In the genomic region with DNA sequence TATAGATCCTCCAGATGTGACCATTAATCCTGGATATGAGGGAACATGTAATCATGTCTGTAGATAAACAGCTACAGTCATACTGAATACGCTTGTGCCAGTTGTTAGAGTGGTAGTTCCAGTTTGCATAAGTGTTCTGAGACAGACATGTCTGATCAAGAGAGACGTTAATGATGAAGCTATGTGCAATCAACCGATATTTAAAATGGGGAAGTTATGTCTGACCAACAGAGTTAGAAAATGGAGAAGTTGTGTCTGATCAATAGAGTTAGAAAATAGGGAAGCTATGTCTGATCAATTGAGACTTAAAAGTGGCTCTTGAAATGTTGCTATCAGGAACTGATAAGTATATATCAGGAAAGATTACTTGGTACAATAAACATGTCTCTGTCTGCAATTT, we compare ENCODE assay signal across 32 mouse cellular contexts. TPM values are rescaled to one million over a fixed set of nuclear protein-coding genes. Genes with fewer than 3 reads are reported as not detected.
A peak's percentile ranks its signal among the peaks of the same experiment; 100 is the strongest.
DNase-seq lines count a peak whose midpoint lies in the region; ATAC-seq and TF ChIP-seq lines count a peak whose summit lies in the region.
"Had no signal": no experiment of that assay in that cellular context is flagged by ENCODE, and none has a peak within 500 bp of the region (broad histone marks: within the 10 kb centered on the region; RNA-seq: fewer than 3 reads in every experiment).

No protein-coding gene starts in this region.

- H3K4me3 ChIP-seq in layer of hippocampus, adult 2 months = no peak overlapping the region
- peak overlapping the region in 1 of 2 experiments; percentile 15; a peak in 1 of 4 replicates for H3K4me3 ChIP-seq in MEL (ENCODE audit: control insufficient read depth in 1 of 2, insufficient read depth in 1 of 2, low read depth in 2 of 2, low read length in 2 of 2)
- H3K4me3 ChIP-seq in hindbrain, embryonic 10.5 days = no peak overlapping the region
- H3K4me3 ChIP-seq: forebrain, embryonic 10.5 days; kidney, embryonic 15.5 days; limb, embryonic 10.5 days; megakaryocyte, embryonic 14.5 days; midbrain, embryonic 13.5 days; neural tube, embryonic 13.5 days; stomach, embryonic 15.5 days had no signal

- TF ChIP-seq POLR2A in MEL (IDR thresholded peaks at IDR 0.05; ENCODE audit: control insufficient read depth in 1 of 2, insufficient read depth in 1 of 2, low read depth in 1 of 2, low read length in 2 of 2, poor library complexity in 1 of 2) = no peak

- peak overlapping the region; percentile 90 for H3K27ac ChIP-seq in layer of hippocampus, adult 2 months
- no peak overlapping the region for H3K27ac ChIP-seq in MEL (ENCODE audit: control insufficient read depth, low read depth, low read length)
- H3K27ac ChIP-seq in hindbrain, embryonic 10.5 days = no peak overlapping the region
- H3K27ac ChIP-seq: forebrain, embryonic 10.5 days; hindbrain, postnatal 0 days; kidney, embryonic 15.5 days; limb, embryonic 10.5 days; midbrain, embryonic 13.5 days; neural tube, embryonic 13.5 days; stomach, embryonic 15.5 days had no signal

- H3K27me3 ChIP-seq in MEL (ENCODE audit: control insufficient read depth in 1 of 2, insufficient read depth in 2 of 2, low read length in 2 of 2) = no peaks in the 10 kb centered on the region; a peak in 1 of 4 replicates
- no peaks in the 10 kb centered on the region for H3K27me3 ChIP-seq in hindbrain, embryonic 10.5 days (ENCODE audit: insufficient read depth, poor library complexity, severe bottlenecking)
- H3K27me3 ChIP-seq: kidney, embryonic 15.5 days; megakaryocyte, embryonic 14.5 days; midbrain, embryonic 13.5 days; neural tube, embryonic 13.5 days; stomach, embryonic 15.5 days had no signal

- no peak for DNase-seq in layer of hippocampus, adult 2 months (ENCODE audit: low spot score in 2 of 2)
- no peak for DNase-seq in layer of hippocampus, postnatal 14 days (ENCODE audit: low spot score in 2 of 2)
- DNase-seq in 416B (ENCODE audit: low read depth) (peak; percentile 11), MEL (ENCODE audit: low read depth, low spot score) (peak; percentile 17)
- DNase-seq in thymus, postnatal 4 days = no peak
- DNase-seq in hindbrain, embryonic 10.5 days (ENCODE audit: low spot score) = no peak
- DNase-seq: adrenal gland, postnatal 36 days; cerebellum, adult 11 months; cerebellum, adult 9-11 months; gastrocnemius, postnatal 10 days; heart, adult 11 months; kidney, postnatal 4 days; liver; lung, postnatal 10 days; thymus, postnatal 25 days had no signal

- H3K9ac ChIP-seq in MEL (ENCODE audit: control insufficient read depth, low read depth, low read length, poor library complexity, severe bottlenecking) = no peak overlapping the region
- H3K9ac ChIP-seq: kidney, embryonic 15.5 days; midbrain, embryonic 13.5 days; neural tube, embryonic 13.5 days; stomach, embryonic 15.5 days had no signal

- H3K4me1 ChIP-seq in MEL (ENCODE audit: control insufficient read depth in 1 of 2, insufficient read depth in 2 of 2, low read length in 2 of 2) = no peaks in the 10 kb centered on the region; a peak in 1 of 4 replicates
- no peaks in the 10 kb centered on the region for H3K4me1 ChIP-seq in hindbrain, embryonic 10.5 days (replicated peaks)
- H3K4me1 ChIP-seq: forebrain, embryonic 10.5 days; kidney, embryonic 15.5 days; limb, embryonic 10.5 days; megakaryocyte, embryonic 14.5 days; midbrain, embryonic 13.5 days; neural tube, embryonic 13.5 days; stomach, embryonic 15.5 days had no signal

- no peak for TF ChIP-seq CTCF in layer of hippocampus, adult 2 months (conservative IDR thresholded peaks at IDR 0.05)
- TF ChIP-seq CTCF in MEL (IDR thresholded peaks at IDR 0.05 in 2 of 3, conservative IDR thresholded peaks at IDR 0.05 in 1 of 3; ENCODE audit: control insufficient read depth in 1 of 3, insufficient read depth in 1 of 3, low read depth in 2 of 3, low read length in 3 of 3, poor library complexity in 1 of 3, severe bottlenecking in 1 of 3) = no peak

- peak; percentile 84 for ATAC-seq in monocyte, adult 5-6 weeks (replicated peaks; ENCODE audit: insufficient number of reproducible peaks, low FRiP score, low TSS enrichment, poor library complexity, severe bottlenecking)
- ATAC-seq: forebrain, embryonic 16.5 days; hindbrain, postnatal 0 days; intestine, embryonic 16.5 days; midbrain, embryonic 13.5 days had no signal

- TF ChIP-seq EP300 in MEL (IDR thresholded peaks at IDR 0.05; ENCODE audit: low read depth in 1 of 2, low read length in 2 of 2) = peak in 1 of 2 experiments; percentile 55; a peak in 1 of 4 replicates

- H3K79me2 ChIP-seq in MEL (ENCODE audit: control insufficient read depth, insufficient read depth, low read length, poor library complexity) = no peaks in the 10 kb centered on the region

- TF ChIP-seq RAD21 in MEL (IDR thresholded peaks at IDR 0.05; ENCODE audit: low read depth, low read length) = no peak

- no peaks in the 10 kb centered on the region for H3K9me3 ChIP-seq in MEL (replicated peaks; ENCODE audit: insufficient read depth, low read length)
- H3K9me3 ChIP-seq in hindbrain, embryonic 10.5 days = no peaks in the 10 kb centered on the region
- H3K9me3 ChIP-seq: forebrain, embryonic 10.5 days; kidney, embryonic 15.5 days; limb, embryonic 10.5 days; megakaryocyte, embryonic 14.5 days; midbrain, embryonic 13.5 days; neural tube, embryonic 13.5 days; stomach, embryonic 15.5 days had no signal

- 89% methylated on average over 3 of the region's 3 CpGs for WGBS in hindbrain, embryonic 10.5 days

- 0 out of 4 replicates have a peak, but pooled peaks cover 0 to 2% of the 10 kb centered on the region in 2 experiments for H3K36me3 ChIP-seq in MEL (ENCODE audit: control insufficient read depth in 1 of 2, insufficient read depth in 2 of 2, low read length in 2 of 2)
- H3K36me3 ChIP-seq in hindbrain, embryonic 10.5 days = no peaks in the 10 kb centered on the region
- H3K36me3 ChIP-seq: forebrain, embryonic 10.5 days; kidney, embryonic 15.5 days; limb, embryonic 10.5 days; midbrain, embryonic 13.5 days; neural tube, embryonic 13.5 days; stomach, embryonic 15.5 days had no signal

TF ChIP-seq in MEL, 35 proteins besides CTCF, POLR2A, EP300 and RAD21 (continues in another document):
- TF ChIP-seq MAFK (IDR thresholded peaks at IDR 0.05; ENCODE audit: borderline replicate concordance, low read depth, low read length) (no peak), NRF1 (IDR thresholded peaks at IDR 0.05; ENCODE audit: insufficient read depth, low read depth, low read length, poor library complexity, severe bottlenecking) (no peak), ETS1 (IDR thresholded peaks at IDR 0.05; ENCODE audit: low read depth, low read length) (no peak), CHD1 (IDR thresholded peaks at IDR 0.05; ENCODE audit: low read depth, low read length) (no peak), USF1 (IDR thresholded peaks at IDR 0.05; ENCODE audit: low read depth, low read length) (no peak), ZNF384 (IDR thresholded peaks at IDR 0.05; ENCODE audit: low read depth, low read length) (no peak), HCFC1 (IDR thresholded peaks at IDR 0.05; ENCODE audit: low read depth, low read length) (no peak), CHD2 (IDR thresholded peaks at IDR 0.05; ENCODE audit: low read length) (no peak), TCF12 (IDR thresholded peaks at IDR 0.05; ENCODE audit: low read depth, low read length) (no peak), ZKSCAN1 (IDR thresholded peaks at IDR 0.05; ENCODE audit: low read depth, low read length) (no peak), MXI1 (IDR thresholded peaks at IDR 0.05; ENCODE audit: low read depth, low read length) (no peak), SIN3A (IDR thresholded peaks at IDR 0.05; ENCODE audit: low read length) (no peak), POLR2AphosphoS2 (IDR thresholded peaks at IDR 0.05; ENCODE audit: low read length) (no peak), GATA1 (IDR thresholded peaks at IDR 0.05; ENCODE audit: low read depth, low read length) (no peak)

RNA-seq across cellular contexts. Expression of gene Gm8369, which starts 0.5 kb away (rescaled TPM):
- total RNA-seq in layer of hippocampus, adult 2 months (2021) = under 1 TPM; 0.36 to 0.83 TPM
- under 1 TPM in 1 of 2 experiments, not detected in 1; 0.55 TPM for total RNA-seq in layer of hippocampus, postnatal 14 days (2021)
- total RNA-seq in MEL (2012; rRNA removed) = not detected in 2 replicates
- polyA plus RNA-seq in MEL (2012; ENCODE audit: insufficient read depth in 1 of 2, insufficient read length in 2 of 2, low read depth in 1 of 2, low replicate concordance in 2 of 2, missing spikeins in 1 of 2) = not detected
- total RNA-seq in monocyte, adult 5-6 weeks (2017) = 50.1 to 131 TPM (median 127 TPM) in 3 replicates
- not detected in 2 replicates for polyA plus RNA-seq in hindbrain, embryonic 10.5 days (2016; fragmentation: Nextera tagmentation; extraction: Ambion mirVana)
- total RNA-seq: hindbrain, postnatal 0 days had no signal
- polyA plus RNA-seq: embryonic facial prominence, embryonic 11.5 days; forebrain, embryonic 10.5 days; forebrain, embryonic 16.5 days; heart, embryonic 11.5 days; heart, postnatal 0 days; hindbrain, embryonic 11.5 days; hindbrain, postnatal 0 days; intestine, embryonic 16.5 days; kidney, embryonic 15.5 days; limb, embryonic 10.5 days; midbrain, embryonic 13.5 days; neural tube, embryonic 13.5 days; stomach, embryonic 15.5 days had no signal

RNA-seq across cellular contexts. Expression of gene Ms4a6c, which starts 16.1 kb away (rescaled TPM):
- under 1 TPM; 0.84 to 0.86 TPM for total RNA-seq in layer of hippocampus, adult 2 months (2021)
- 1 to 10 TPM; 1.9 to 2.0 TPM for total RNA-seq in layer of hippocampus, postnatal 14 days (2021)
- not detected in 2 replicates for total RNA-seq in MEL (2012; rRNA removed)
- polyA plus RNA-seq in MEL (2012; ENCODE audit: insufficient read depth in 1 of 2, insufficient read length in 2 of 2, low read depth in 1 of 2, low replicate concordance in 2 of 2, missing spikeins in 1 of 2) = not detected
- total RNA-seq in monocyte, adult 5-6 weeks (2017) = 292 to 487 TPM (median 394 TPM) in 3 replicates
- polyA plus RNA-seq in hindbrain, embryonic 10.5 days (2016; fragmentation: Nextera tagmentation; extraction: Ambion mirVana) = 2.6 and 2.8 TPM in 2 replicates

RNA-seq across cellular contexts. Expression of gene Ms4a6b, which starts 31.0 kb away (rescaled TPM):
- total RNA-seq in layer of hippocampus, adult 2 months (2021) = 1 to 10 TPM; 1.2 to 1.4 TPM
- total RNA-seq in layer of hippocampus, postnatal 14 days (2021) = 1 to 10 TPM; 2.4 to 2.5 TPM
- not detected in 2 replicates for total RNA-seq in MEL (2012; rRNA removed)
- polyA plus RNA-seq in MEL (2012; ENCODE audit: insufficient read depth in 1 of 2, insufficient read length in 2 of 2, low read depth in 1 of 2, low replicate concordance in 2 of 2, missing spikeins in 1 of 2) = not detected
- total RNA-seq in monocyte, adult 5-6 weeks (2017) = 127 to 138 TPM (median 132 TPM) in 3 replicates
- 2.5 and 3.5 TPM in 2 replicates for polyA plus RNA-seq in hindbrain, embryonic 10.5 days (2016; fragmentation: Nextera tagmentation; extraction: Ambion mirVana)

RNA-seq across cellular contexts. Expression of gene Ms4a4b, which starts 41.9 kb away (rescaled TPM):
- not detected for total RNA-seq in layer of hippocampus, adult 2 months (2021)
- total RNA-seq in layer of hippocampus, postnatal 14 days (2021) = not detected
- total RNA-seq in MEL (2012; rRNA removed) = not detected in 2 replicates
- polyA plus RNA-seq in MEL (2012; ENCODE audit: insufficient read depth in 1 of 2, insufficient read length in 2 of 2, low read depth in 1 of 2, low replicate concordance in 2 of 2, missing spikeins in 1 of 2) = not detected
- 78.1 to 289 TPM (median 80.3 TPM) in 3 replicates for total RNA-seq in monocyte, adult 5-6 weeks (2017)
- polyA plus RNA-seq in hindbrain, embryonic 10.5 days (2016; fragmentation: Nextera tagmentation; extraction: Ambion mirVana) = not detected in 2 replicates
- total RNA-seq: gastrocnemius, postnatal 10 days; hindbrain, postnatal 0 days had no signal
- polyA plus RNA-seq: embryonic facial prominence, embryonic 11.5 days; forebrain, embryonic 10.5 days; forebrain, embryonic 16.5 days; heart, embryonic 11.5 days; hindbrain, embryonic 11.5 days; hindbrain, postnatal 0 days; kidney, embryonic 15.5 days; limb, embryonic 10.5 days; midbrain, embryonic 13.5 days; neural tube, embryonic 13.5 days had no signal

RNA-seq across cellular contexts. Expression of gene Ms4a4d, which starts 51.3 kb away (rescaled TPM):
- not detected for total RNA-seq in layer of hippocampus, adult 2 months (2021)
- not detected for total RNA-seq in layer of hippocampus, postnatal 14 days (2021)
- total RNA-seq in MEL (2012; rRNA removed) = not detected in 2 replicates
- polyA plus RNA-seq in MEL (2012; ENCODE audit: insufficient read depth in 1 of 2, insufficient read length in 2 of 2, low read depth in 1 of 2, low replicate concordance in 2 of 2, missing spikeins in 1 of 2) = not detected
- total RNA-seq in monocyte, adult 5-6 weeks (2017) = not detected in 3 replicates
- polyA plus RNA-seq in hindbrain, embryonic 10.5 days (2016; fragmentation: Nextera tagmentation; extraction: Ambion mirVana) = 0.39 and 0.72 TPM in 2 replicates
- total RNA-seq: hindbrain, postnatal 0 days; left cerebral cortex, adult 8-10 months had no signal
- polyA plus RNA-seq: cortical plate, adult 2 months; forebrain, embryonic 16.5 days; hindbrain, postnatal 0 days; midbrain, embryonic 13.5 days had no signal

Comparison
In these comparisons a context has a peak if more than half of its experiments do, and no peak if none do; other contexts are left out.
1. DNase-seq: peak in 416B (single experiment) and MEL (single experiment); none in layer of hippocampus, adult 2 months (0 of 2), layer of hippocampus, postnatal 14 days (0 of 2), thymus, postnatal 4 days (single experiment) and hindbrain, embryonic 10.5 days (single experiment).
2. RNA of gene Gm8369, which starts 0.5 kb away (total RNA-seq): 50.1 to 131 TPM in monocyte, adult 5-6 weeks; 0.36 to 0.83 TPM in layer of hippocampus, adult 2 months, 0.55 TPM in layer of hippocampus, postnatal 14 days and not detected in MEL; every median in the first group is over 10 times any median in the second.
3. RNA of gene Ms4a6c, which starts 16.1 kb away (total RNA-seq): 292 to 487 TPM in monocyte, adult 5-6 weeks; 1.9 to 2.0 TPM in layer of hippocampus, postnatal 14 days, 0.84 to 0.86 TPM in layer of hippocampus, adult 2 months and not detected in MEL; every median in the first group is over 10 times any median in the second.
4. RNA of gene Ms4a6b, which starts 31.0 kb away (total RNA-seq): 127 to 138 TPM in monocyte, adult 5-6 weeks; 2.4 to 2.5 TPM in layer of hippocampus, postnatal 14 days, 1.2 to 1.4 TPM in layer of hippocampus, adult 2 months and not detected in MEL; every median in the first group is over 10 times any median in the second.